Mouse (Mus musculus): ENCODE measurements around the gene Saa1.

- TF ChIP-seq TAL1 (IDR thresholded peaks at IDR 0.05; ENCODE audit: low read length) (no peak), GATA1 (IDR thresholded peaks at IDR 0.05; ENCODE audit: low read length) (no peak)
Observed at GRCm38 (mm10) chr7:46738561-46739460, 4.0 kb downstream of the Saa1 start.
